Mouse (Mus musculus): Measurements from ENCODE around the gene Cdiptos. TPM values are rescaled to one million over a fixed set of nuclear protein-coding genes. Genes with fewer than 3 reads are reported as not detected.

The Cdiptos gene
- total and polyA plus RNA-seq, 2 experiments from 2014 or later, result 1.5 TPM; not detected in 1

DNA sequence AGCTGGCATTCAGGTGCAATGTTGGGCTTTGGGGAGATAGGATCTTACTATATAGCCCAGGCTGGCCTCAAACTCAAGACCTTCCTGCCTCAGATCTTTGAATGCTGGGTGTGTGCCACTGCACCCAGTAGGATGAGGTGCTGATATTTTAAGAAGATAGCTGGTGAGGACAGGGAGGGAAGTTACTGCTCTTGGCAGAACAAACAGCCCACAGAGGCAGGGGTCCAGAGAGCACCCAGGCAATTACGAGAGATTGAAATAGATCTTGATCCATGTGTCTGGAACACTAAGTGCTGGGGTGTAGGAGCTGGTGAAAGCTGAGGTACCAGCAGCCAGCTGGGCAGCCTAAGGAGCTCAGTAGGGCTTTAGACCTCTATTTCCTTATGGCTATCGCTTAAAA, 5.7 kb upstream of the Cdiptos start:
- TF ChIP-seq CTCF (IDR thresholded peaks at IDR 0.05; ENCODE audit: low read depth), result no peak
- TF ChIP-seq EP300 (IDR thresholded peaks at IDR 0.05; ENCODE audit: low read depth), result no peak
- ATAC-seq (ENCODE audit: insufficient read depth, low read depth) (no peak), DNase-seq (ENCODE audit: low spot score) (no peak)
- Histone ChIP-seq H3K27ac (ENCODE audit: low read depth) (no peak overlapping the region), H3K4me1 (ENCODE audit: control insufficient read depth, insufficient read depth) (no peaks in the 10 kb centered on the region), H3K36me3 (replicated peaks; ENCODE audit: control insufficient read depth, insufficient read depth, low read length) (peaks cover 34% of the 10 kb centered on the region), H3K4me3 (ENCODE audit: low read depth, low read length) (no peak overlapping the region), H3K9me3 (replicated peaks; ENCODE audit: control insufficient read depth, low read length) (no peaks in the 10 kb centered on the region), H3K4me2 (ENCODE audit: low read depth, low read length) (no peak overlapping the region), H3K27me3 (ENCODE audit: control insufficient read depth, insufficient read depth, low read length) (no peaks in the 10 kb centered on the region), H3K9ac (replicated peaks; ENCODE audit: low read depth, low read length) (no peak overlapping the region)
- 69% methylated on average over 2 of the region's 2 CpGs for WGBS

DNA sequence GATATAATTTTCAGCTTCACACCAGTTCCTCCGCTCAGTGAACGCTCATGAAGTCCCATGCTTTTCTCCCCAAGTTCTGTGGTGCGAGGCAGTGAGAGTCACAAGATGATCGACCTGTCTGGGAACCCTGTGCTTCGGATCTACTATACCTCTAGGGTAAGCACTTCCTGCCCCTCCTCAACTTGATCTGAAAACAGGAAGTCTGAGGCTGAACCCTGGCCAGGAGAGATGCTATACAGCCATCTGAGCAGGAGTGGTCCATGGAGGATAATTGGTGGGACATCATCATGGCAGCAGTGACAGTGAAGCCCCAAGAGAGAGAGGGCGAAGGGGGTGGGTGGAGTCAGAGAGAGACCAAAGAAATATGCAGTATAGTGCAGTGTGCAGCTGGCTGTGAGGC, 2.9 kb upstream of the Cdiptos start:
- Histone ChIP-seq H3K27ac (ENCODE audit: low read depth) (no peak overlapping the region), H3K9ac (replicated peaks; ENCODE audit: low read depth, low read length) (no peak overlapping the region), H3K36me3 (replicated peaks; ENCODE audit: control insufficient read depth, insufficient read depth, low read length) (peaks cover 34% of the 10 kb centered on the region), H3K4me3 (ENCODE audit: low read depth, low read length) (no peak overlapping the region), H3K4me1 (ENCODE audit: control insufficient read depth, insufficient read depth) (peaks cover 4% of the 10 kb centered on the region; the same call in 1 of the 2 replicates), H3K4me2 (ENCODE audit: low read depth, low read length) (no peak overlapping the region), H3K9me3 (replicated peaks; ENCODE audit: control insufficient read depth, low read length) (no peaks in the 10 kb centered on the region), H3K27me3 (ENCODE audit: control insufficient read depth, insufficient read depth, low read length) (no peaks in the 10 kb centered on the region)
- DNase-seq (ENCODE audit: low spot score) (no peak), ATAC-seq (ENCODE audit: insufficient read depth, low read depth) (no peak)
- no peak for TF ChIP-seq EP300 (IDR thresholded peaks at IDR 0.05; ENCODE audit: low read depth)
- WGBS, result 82% methylated on average over 6 of the region's 6 CpGs

DNA sequence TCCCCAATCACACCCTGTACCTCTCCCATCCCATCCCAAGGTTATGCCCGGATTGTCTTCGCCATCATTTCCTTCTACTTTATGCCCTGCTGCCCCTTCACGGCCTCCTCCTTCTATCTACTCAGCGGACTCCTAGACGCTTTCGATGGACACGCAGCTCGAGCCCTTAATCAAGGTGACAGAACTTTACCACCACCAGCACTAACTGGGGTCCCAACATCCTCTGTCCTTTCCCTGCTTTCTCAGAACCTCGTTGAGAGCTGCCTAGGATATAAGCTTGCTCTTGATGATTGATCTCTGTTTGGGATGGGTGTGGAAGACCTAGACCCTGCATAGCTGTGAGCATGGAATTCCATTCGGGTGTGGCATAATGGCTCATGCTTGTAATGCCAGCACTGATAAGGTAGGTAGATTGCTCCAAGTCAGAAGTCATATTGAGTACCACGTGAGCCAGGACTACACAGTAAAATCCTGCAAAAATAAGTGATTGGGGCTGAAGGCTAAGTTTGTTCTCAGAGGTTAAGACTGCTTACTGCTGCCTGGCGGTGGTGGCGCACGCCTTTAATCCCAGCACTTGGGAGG, 1.1 kb upstream of the Cdiptos start:
- Histone ChIP-seq H3K9ac (replicated peaks; ENCODE audit: low read depth, low read length) (peak overlapping the region; percentile 89), H3K4me1 (ENCODE audit: control insufficient read depth, insufficient read depth) (peaks cover 4% of the 10 kb centered on the region; the same call in 1 of the 2 replicates), H3K27me3 (ENCODE audit: control insufficient read depth, insufficient read depth, low read length) (no peaks in the 10 kb centered on the region), H3K36me3 (replicated peaks; ENCODE audit: control insufficient read depth, insufficient read depth, low read length) (peaks cover 34% of the 10 kb centered on the region), H3K27ac (ENCODE audit: low read depth) (peak overlapping the region; percentile 96), H3K4me2 (ENCODE audit: low read depth, low read length) (peak overlapping the region; percentile 79), H3K9me3 (replicated peaks; ENCODE audit: control insufficient read depth, low read length) (no peaks in the 10 kb centered on the region), H3K4me3 (ENCODE audit: low read depth, low read length) (peak overlapping the region; percentile 80)
- ATAC-seq (ENCODE audit: insufficient read depth, low read depth) (no peak), DNase-seq (ENCODE audit: low spot score) (no peak)
- TF ChIP-seq CTCF (IDR thresholded peaks at IDR 0.05; ENCODE audit: low read depth), result no peak
- no peak for TF ChIP-seq EP300 (IDR thresholded peaks at IDR 0.05; ENCODE audit: low read depth)
- WGBS, result 20% methylated on average over 14 of the region's 14 CpGs

DNA sequence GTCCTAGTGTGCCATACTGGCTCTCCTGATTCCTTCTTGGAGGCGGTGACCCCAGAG, 177 bp downstream of the Cdiptos start, which contains the start of gene Cdipt:
Gene Cdipt (plus strand): TSS at position 22 of the 57 bp plus-strand sequence.
- H3K9ac ChIP-seq (replicated peaks; ENCODE audit: low read depth, low read length), result peak within 1 kb of the TSS; percentile 89
- H3K4me1 ChIP-seq (ENCODE audit: control insufficient read depth, insufficient read depth), result peaks cover 4% of the 10 kb centered on the region; the same call in 1 of the 2 replicates
- TF ChIP-seq EP300 (IDR thresholded peaks at IDR 0.05; ENCODE audit: low read depth) (no peak), CTCF (IDR thresholded peaks at IDR 0.05; ENCODE audit: low read depth) (no peak)
- H3K36me3 ChIP-seq (replicated peaks; ENCODE audit: control insufficient read depth, insufficient read depth, low read length), result peaks cover 29% of the 10 kb centered on the region
- peak within 1 kb of the TSS; percentile 96 for H3K27ac ChIP-seq (ENCODE audit: low read depth)
- H3K27me3 ChIP-seq (ENCODE audit: control insufficient read depth, insufficient read depth, low read length), result no peaks in the 10 kb centered on the region
- no peak for DNase-seq (ENCODE audit: low spot score)
- peak within 1 kb of the TSS; percentile 80 for H3K4me3 ChIP-seq (ENCODE audit: low read depth, low read length)
- peak within 1 kb of the TSS; percentile 79 for H3K4me2 ChIP-seq (ENCODE audit: low read depth, low read length)
- 5% methylated on average over 1 of the region's 1 CpGs for WGBS
- no peak for ATAC-seq (ENCODE audit: insufficient read depth, low read depth)
- no peaks in the 10 kb centered on the region for H3K9me3 ChIP-seq (replicated peaks; ENCODE audit: control insufficient read depth, low read length)

DNA sequence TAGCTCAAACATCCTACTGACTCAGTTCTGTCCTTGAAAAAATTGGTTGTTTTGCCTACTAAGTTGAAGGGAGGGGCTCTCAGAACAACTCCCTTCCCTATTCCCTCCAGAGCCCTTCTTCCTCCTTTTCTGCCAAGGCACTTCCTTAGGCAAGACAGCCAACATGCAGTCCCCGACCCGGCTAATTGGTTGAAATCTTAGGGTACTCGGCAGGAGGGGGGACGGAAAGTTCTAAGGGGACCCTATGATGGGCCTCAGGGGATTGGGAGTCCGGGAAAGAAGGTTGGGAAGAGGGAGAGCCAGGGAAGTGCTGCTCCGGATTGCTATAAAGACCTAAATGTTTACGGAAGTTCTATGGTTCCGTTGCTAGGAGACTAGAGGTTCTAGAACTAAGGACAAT, 405 bp downstream of the Cdiptos start:
- peak overlapping the region; percentile 96 for H3K27ac ChIP-seq (ENCODE audit: low read depth)
- H3K27me3 ChIP-seq (ENCODE audit: control insufficient read depth, insufficient read depth, low read length), result no peaks in the 10 kb centered on the region
- TF ChIP-seq CTCF (IDR thresholded peaks at IDR 0.05; ENCODE audit: low read depth) (no peak), EP300 (IDR thresholded peaks at IDR 0.05; ENCODE audit: low read depth) (no peak)
- ATAC-seq (ENCODE audit: insufficient read depth, low read depth) (no peak), DNase-seq (ENCODE audit: low spot score) (no peak)
- peak overlapping the region; percentile 79 for H3K4me2 ChIP-seq (ENCODE audit: low read depth, low read length)
- peaks cover 27% of the 10 kb centered on the region for H3K36me3 ChIP-seq (replicated peaks; ENCODE audit: control insufficient read depth, insufficient read depth, low read length)
- H3K9me3 ChIP-seq (replicated peaks; ENCODE audit: control insufficient read depth, low read length), result no peaks in the 10 kb centered on the region
- H3K9ac ChIP-seq (replicated peaks; ENCODE audit: low read depth, low read length), result no peak overlapping the region
- 11% methylated on average over 8 of the region's 8 CpGs for WGBS
- peaks cover 4% of the 10 kb centered on the region; the same call in 1 of the 2 replicates for H3K4me1 ChIP-seq (ENCODE audit: control insufficient read depth, insufficient read depth)
- peak overlapping the region; percentile 80 for H3K4me3 ChIP-seq (ENCODE audit: low read depth, low read length)

DNA sequence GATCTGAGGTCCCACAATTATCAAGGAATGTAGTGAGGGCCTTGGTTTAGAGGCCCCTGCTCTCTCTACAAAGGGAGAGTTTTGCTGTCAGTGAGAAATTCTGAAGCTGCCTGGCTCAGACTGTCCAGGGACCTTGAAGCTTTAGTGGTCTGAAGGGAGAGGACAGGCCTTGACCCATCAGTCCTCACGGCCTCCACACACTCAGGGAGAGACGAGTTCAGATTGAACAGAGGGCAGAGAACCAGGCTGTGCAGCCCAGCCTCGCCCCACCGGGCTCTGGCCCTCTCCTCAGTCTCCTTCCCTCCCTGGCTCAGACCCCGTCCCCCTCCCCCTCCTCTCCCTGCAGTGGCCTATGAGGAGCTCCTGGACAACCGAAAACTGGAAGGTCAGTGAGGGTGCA, 8.5 kb downstream of the Cdiptos start:
- no peak for DNase-seq (ENCODE audit: low spot score)
- Histone ChIP-seq H3K27me3 (ENCODE audit: control insufficient read depth, insufficient read depth, low read length) (peaks cover 13% of the 10 kb centered on the region), H3K4me2 (ENCODE audit: low read depth, low read length) (no peak overlapping the region), H3K27ac (ENCODE audit: low read depth) (no peak overlapping the region), H3K9ac (replicated peaks; ENCODE audit: low read depth, low read length) (no peak overlapping the region), H3K4me1 (ENCODE audit: control insufficient read depth, insufficient read depth) (no peaks in the 10 kb centered on the region), H3K4me3 (ENCODE audit: low read depth, low read length) (no peak overlapping the region), H3K9me3 (replicated peaks; ENCODE audit: control insufficient read depth, low read length) (no peaks in the 10 kb centered on the region), H3K36me3 (replicated peaks; ENCODE audit: control insufficient read depth, insufficient read depth, low read length) (no peaks in the 10 kb centered on the region)
- no peak; the same call in 1 of the 2 replicates for ATAC-seq (ENCODE audit: insufficient read depth, low read depth)
- WGBS, result 59% methylated on average over 6 of the region's 6 CpGs
- TF ChIP-seq CTCF (IDR thresholded peaks at IDR 0.05; ENCODE audit: low read depth), result no peak
- no peak for TF ChIP-seq EP300 (IDR thresholded peaks at IDR 0.05; ENCODE audit: low read depth)

Measured in heart, postnatal 0 days (tissue).